Mouse (Mus musculus) intestine, postnatal 0 days (tissue): ENCODE results near the gene Fhod1. TPM values are rescaled to one million over a fixed set of nuclear protein-coding genes. Genes with fewer than 3 reads are reported as not detected.

ENCODE experiments used
- ATAC-seq: fragments of 200-750 bp; cut with Nextera tagmentation; 2 replicates; pipeline ENCODE4 v1.8.0; 2017; ENCODE audit warnings: mild to moderate bottlenecking, moderate TSS enrichment, moderate library complexity
- H3K27ac ChIP-seq: fragments of 300-500 bp; sonication (generic); 2 replicates; pipeline ENCODE4 v1.5.1; 2014; ENCODE audit warnings: mild to moderate bottlenecking, low read depth, low read length, moderate library complexity
- H3K27me3 ChIP-seq: fragments of 300-500 bp; sonication (generic); replicated peaks from 2 replicates; pipeline ENCODE4 v1.6.1; 2014; ENCODE audit warnings: low read length, mixed read lengths; ENCODE audit not compliant: control insufficient read depth, insufficient read depth
- H3K36me3 ChIP-seq: fragments of 300-500 bp; sonication (generic); 2 replicates; pipeline ENCODE4 v1.6.1; 2014; ENCODE audit warnings: mild to moderate bottlenecking, moderate library complexity; ENCODE audit not compliant: control insufficient read depth, insufficient read depth
- H3K4me1 ChIP-seq: fragments of 300-500 bp; sonication (generic); replicated peaks from 2 replicates; pipeline ENCODE4 v1.6.1; 2014; ENCODE audit warnings: antibody characterized with exemption, low read length, mixed read lengths; ENCODE audit not compliant: control insufficient read depth, insufficient read depth
- H3K4me2 ChIP-seq: fragments of 300-500 bp; sonication (generic); replicated peaks from 2 replicates; pipeline ENCODE4 v1.6.1; 2014; ENCODE audit warnings: low read depth, mild to moderate bottlenecking, moderate library complexity
- H3K4me3 ChIP-seq: fragments of 300-500 bp; sonication (generic); 2 replicates; pipeline ENCODE4 v1.5.1; 2014; ENCODE audit warnings: low read depth, low read length
- H3K9ac ChIP-seq: fragments of 300-500 bp; sonication (generic); 2 replicates; pipeline ENCODE4 v1.6.1; 2014; ENCODE audit warnings: mild to moderate bottlenecking, low read depth, low read length
- H3K9me3 ChIP-seq: fragments of 300-500 bp; sonication (generic); 2 replicates; pipeline ENCODE4 v1.6.1; 2016; ENCODE audit warnings: mixed run types; ENCODE audit not compliant: control insufficient read depth
- CTCF ChIP-seq: sonication (generic); IDR thresholded peaks from 2 replicates; pipeline ENCODE4 v1.5.1; 2016; ENCODE audit warnings: low read depth, mild to moderate bottlenecking, control low read depth, antibody characterized with exemption, moderate library complexity
- WGBS: fragments of 180-500 bp; shearing (Covaris S2); extraction: QIAGEN DNeasy Blood & Tissue Kit; methylation state at CpG from one replicate; pipeline ENCODE4 v1.1.7; 2014; 5-methylcytosine and 5-hydroxymethylcytosine counted together
- polyA plus RNA-seq: library from polyadenylated mRNA; unstranded; fragments of >200 nt; fragmentation: Nextera tagmentation; extraction: Ambion mirVana; gene quantifications from 2 replicates; pipeline ENCODE4 v1.2.1, GENCODE M21; 2015

The Fhod1 gene
- polyA plus RNA-seq, 1 experiment from 2014 or later, result 1.3 TPM

- Histone ChIP-seq H3K27me3 (no peaks in the 10 kb centered on the region), H3K27ac (no peak overlapping the region), H3K4me2 (no peak overlapping the region), H3K36me3 (no peaks in the 10 kb centered on the region), H3K9ac (no peak overlapping the region), H3K9me3 (no peaks in the 10 kb centered on the region), H3K4me1 (no peaks in the 10 kb centered on the region; the same call in 1 of the 2 replicates), H3K4me3 (no peak overlapping the region)
- 66% methylated on average over 12 of the region's 12 CpGs for WGBS
- no peak for TF ChIP-seq CTCF
- no peak for ATAC-seq
Measured at GRCm38 (mm10) chr8:105361751-105362702, 14.3 kb upstream of the Fhod1 start.

- H3K9me3 ChIP-seq, result no peaks in the 10 kb centered on the region
- no peak overlapping the region for H3K4me2 ChIP-seq
- no peak overlapping the region for H3K4me3 ChIP-seq
- no peaks in the 10 kb centered on the region for H3K27me3 ChIP-seq
- 49% methylated on average over 4 of the region's 4 CpGs for WGBS
- H3K9ac ChIP-seq, result no peak overlapping the region
- no peak overlapping the region for H3K27ac ChIP-seq
- TF ChIP-seq CTCF, result peak; percentile 79
- no peaks in the 10 kb centered on the region for H3K36me3 ChIP-seq
- H3K4me1 ChIP-seq, result peaks cover 2% of the 10 kb centered on the region; the same call in 1 of the 2 replicates
- ATAC-seq, result 0 out of 2 replicates have a peak, but pooled peaks have one; percentile 26
Measured at GRCm38 (mm10) chr8:105359646-105360045, 11.9 kb upstream of the Fhod1 start.

GRCm38 (mm10) chr8:105359208-105359607 lies 11.5 kb upstream of the Fhod1 start:
- H3K27ac ChIP-seq, result no peak overlapping the region
- H3K27me3 ChIP-seq, result no peaks in the 10 kb centered on the region
- H3K36me3 ChIP-seq, result no peaks in the 10 kb centered on the region
- H3K4me2 ChIP-seq, result no peak overlapping the region
- WGBS, result 68% methylated on average over 15 of the region's 15 CpGs
- no peaks in the 10 kb centered on the region for H3K9me3 ChIP-seq
- H3K4me1 ChIP-seq, result peaks cover 2% of the 10 kb centered on the region; the same call in 1 of the 2 replicates
- no peak overlapping the region for H3K9ac ChIP-seq
- TF ChIP-seq CTCF, result no peak
- no peak for ATAC-seq
- H3K4me3 ChIP-seq, result no peak overlapping the region

GRCm38 (mm10) chr8:105356681-105357080 lies 8.9 kb upstream of the Fhod1 start:
- Histone ChIP-seq H3K9me3 (no peaks in the 10 kb centered on the region), H3K4me3 (no peak overlapping the region), H3K4me1 (0 out of 2 replicates have a peak, but pooled peaks cover 2% of the 10 kb centered on the region), H3K36me3 (no peaks in the 10 kb centered on the region), H3K27me3 (no peaks in the 10 kb centered on the region), H3K4me2 (no peak overlapping the region), H3K27ac (no peak overlapping the region), H3K9ac (no peak overlapping the region)
- ATAC-seq, result no peak
- no peak for TF ChIP-seq CTCF
- 87% methylated on average over 14 of the region's 14 CpGs for WGBS

GRCm38 (mm10) chr8:105355179-105356024 lies 7.6 kb upstream of the Fhod1 start:
- WGBS, result 76% methylated on average over 26 of the region's 26 CpGs

GRCm38 (mm10) chr8:105354549-105354948 lies 6.8 kb upstream of the Fhod1 start:
- Histone ChIP-seq H3K4me1 (0 out of 2 replicates have a peak, but pooled peaks cover 2% of the 10 kb centered on the region), H3K27ac (no peak overlapping the region), H3K4me2 (no peak overlapping the region), H3K9ac (no peak overlapping the region), H3K4me3 (no peak overlapping the region), H3K9me3 (no peaks in the 10 kb centered on the region), H3K27me3 (peaks cover 14% of the 10 kb centered on the region; the same call in 1 of the 2 replicates), H3K36me3 (no peaks in the 10 kb centered on the region)
- no peak for TF ChIP-seq CTCF
- WGBS, result 61% methylated on average over 4 of the region's 4 CpGs
- peak; percentile 57 for ATAC-seq

More at GRCm38 (mm10) chr8:105355179-105356024, 7.6 kb upstream of the Fhod1 start:
- 0 out of 2 replicates have a peak, but pooled peaks cover 2% of the 10 kb centered on the region for H3K4me1 ChIP-seq
- no peak overlapping the region for H3K27ac ChIP-seq
- H3K4me3 ChIP-seq, result no peak overlapping the region
- TF ChIP-seq CTCF, result no peak
- H3K27me3 ChIP-seq, result peaks cover 6% of the 10 kb centered on the region; the same call in 1 of the 2 replicates
- no peak overlapping the region for H3K4me2 ChIP-seq
- H3K9ac ChIP-seq, result no peak overlapping the region
- no peak for ATAC-seq
- H3K9me3 ChIP-seq, result no peaks in the 10 kb centered on the region
- no peaks in the 10 kb centered on the region for H3K36me3 ChIP-seq
